Mouse (Mus musculus): ENCODE measurements around the gene Rab3il1. TPM values are rescaled to one million over a fixed set of nuclear protein-coding genes. Genes with fewer than 3 reads are reported as not detected.

Rab3il1 gene
- polyA plus RNA-seq, 1 experiment from 2014 or later, result 21.4 TPM

DNA sequence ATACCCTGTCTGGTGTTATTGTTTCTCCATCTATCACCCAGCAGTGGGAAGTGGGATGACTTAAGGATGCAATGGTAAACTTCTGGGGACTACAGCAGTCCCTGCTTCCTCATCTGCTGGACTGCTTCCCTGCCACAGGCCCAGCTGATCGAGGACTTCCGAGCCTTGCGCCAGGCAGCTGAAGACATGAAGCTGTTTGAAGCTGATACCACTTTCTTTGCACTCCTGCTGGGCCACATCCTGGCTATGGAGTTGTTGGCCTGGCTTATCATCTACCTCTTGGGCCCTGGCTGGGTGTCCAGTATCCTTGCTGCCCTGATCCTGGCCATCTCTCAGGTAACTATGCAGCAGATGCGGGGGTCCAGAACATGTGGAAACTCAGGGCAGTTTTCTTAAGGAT, 51.2 kb downstream of the Rab3il1 start:
- Histone ChIP-seq H3K27me3 (no peaks in the 10 kb centered on the region), H3K4me2 (replicated peaks) (no peak overlapping the region), H3K4me3 (replicated peaks) (no peak overlapping the region), H3K9me3 (no peaks in the 10 kb centered on the region), H3K9ac (replicated peaks) (no peak overlapping the region), H3K4me1 (replicated peaks) (no peaks in the 10 kb centered on the region), H3K27ac (no peak overlapping the region), H3K36me3 (0 out of 2 replicates have a peak, but pooled peaks cover 3% of the 10 kb centered on the region)
- no peak for ATAC-seq
- WGBS, result 94% methylated on average over 4 of the region's 4 CpGs

DNA sequence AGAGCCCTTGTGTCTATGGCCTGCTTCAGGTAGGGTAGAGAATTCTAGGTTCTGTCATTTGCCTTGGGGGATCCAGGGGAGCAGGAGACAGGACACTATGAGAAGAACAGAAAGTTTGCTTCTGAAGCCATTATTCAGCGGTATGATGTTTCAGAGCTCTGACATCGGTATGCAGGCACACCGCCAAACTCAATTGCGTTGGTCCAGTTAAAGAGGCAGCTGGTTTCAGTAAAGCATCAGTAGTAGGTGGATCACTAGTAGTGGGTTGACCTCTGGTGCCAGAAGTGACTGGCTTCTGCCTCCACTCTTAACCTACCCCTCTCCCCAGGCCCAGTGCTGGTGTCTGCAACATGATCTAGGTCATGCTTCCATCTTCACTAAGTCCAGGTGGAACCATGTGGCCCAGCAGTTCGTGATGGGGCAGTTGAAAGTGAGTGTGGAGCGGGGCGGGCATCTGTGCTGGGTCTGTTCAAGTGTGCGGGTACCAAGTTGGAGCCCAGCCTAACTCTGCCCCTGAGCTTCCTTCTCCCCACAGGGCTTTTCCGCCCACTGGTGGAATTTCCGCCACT, 52.3 kb downstream of the Rab3il1 start:
- WGBS, result 92% methylated on average over 10 of the region's 10 CpGs
- Histone ChIP-seq H3K9ac (replicated peaks) (no peak overlapping the region), H3K27me3 (no peaks in the 10 kb centered on the region), H3K4me3 (replicated peaks) (no peak overlapping the region), H3K36me3 (0 out of 2 replicates have a peak, but pooled peaks cover 3% of the 10 kb centered on the region), H3K27ac (no peak overlapping the region), H3K4me1 (replicated peaks) (no peaks in the 10 kb centered on the region), H3K9me3 (no peaks in the 10 kb centered on the region), H3K4me2 (replicated peaks) (no peak overlapping the region)
- no peak for ATAC-seq

DNA sequence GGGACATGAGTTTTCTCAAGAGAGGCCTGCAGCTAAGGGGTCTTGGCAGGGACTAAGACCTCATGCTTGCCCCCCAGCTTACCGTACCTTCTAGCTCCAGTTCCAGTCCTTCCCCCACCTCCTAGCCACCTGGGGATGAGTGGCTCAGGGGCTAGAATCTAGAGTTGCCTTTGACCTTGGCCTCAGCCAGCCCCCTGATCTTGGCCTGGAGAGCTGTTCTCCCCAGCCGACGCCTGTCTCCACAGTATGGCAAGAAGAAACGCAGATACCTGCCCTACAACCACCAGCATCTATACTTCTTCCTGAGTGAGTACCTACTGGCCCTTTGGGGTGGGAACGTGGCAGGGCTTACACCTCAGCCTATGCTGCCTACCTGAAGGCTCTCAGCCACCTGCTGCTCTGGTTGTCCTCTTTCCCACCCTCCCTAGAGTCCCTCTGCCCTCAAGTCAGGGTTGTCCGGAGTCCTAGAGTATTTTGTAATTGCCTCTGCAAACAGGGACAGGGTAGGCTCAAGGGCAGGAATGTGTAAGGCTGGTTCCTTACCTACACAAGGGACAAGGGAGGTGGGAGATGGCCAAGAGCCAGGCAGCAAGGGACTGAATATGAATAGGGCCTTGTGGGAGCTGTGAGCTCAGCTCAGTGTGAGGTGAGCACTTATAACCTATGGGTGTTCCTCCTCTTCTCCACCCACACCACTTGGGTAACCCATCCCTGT, 53.0 kb downstream of the Rab3il1 start:
- Histone ChIP-seq H3K9ac (replicated peaks) (no peak overlapping the region), H3K4me3 (replicated peaks) (no peak overlapping the region), H3K9me3 (no peaks in the 10 kb centered on the region), H3K27ac (no peak overlapping the region), H3K36me3 (0 out of 2 replicates have a peak, but pooled peaks cover 3% of the 10 kb centered on the region), H3K4me1 (replicated peaks) (no peaks in the 10 kb centered on the region), H3K27me3 (no peaks in the 10 kb centered on the region), H3K4me2 (replicated peaks) (no peak overlapping the region)
- WGBS, result 87% methylated on average over 6 of the region's 6 CpGs
- ATAC-seq, result no peak

DNA sequence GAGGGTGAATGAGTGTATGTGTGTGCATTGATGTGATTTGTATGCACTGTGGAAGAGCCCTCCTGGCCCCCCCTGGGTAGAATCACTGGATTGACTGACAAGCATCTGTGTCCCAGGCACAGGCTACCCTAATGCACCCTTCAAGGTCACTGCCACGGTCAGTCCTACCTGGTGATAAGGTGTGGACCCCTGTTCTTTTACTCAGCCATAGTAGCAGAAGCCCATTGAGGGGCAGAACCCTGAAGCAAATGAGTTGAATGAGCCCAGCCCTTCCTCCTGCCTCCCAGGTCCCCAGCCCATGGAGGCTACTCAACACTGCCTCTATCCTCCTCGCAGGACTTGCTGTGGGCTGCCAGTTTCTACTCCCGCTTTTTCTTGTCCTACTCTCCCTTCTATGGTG, 53.8 kb downstream of the Rab3il1 start:
- Histone ChIP-seq H3K27ac (no peak overlapping the region), H3K9me3 (no peaks in the 10 kb centered on the region), H3K9ac (replicated peaks) (no peak overlapping the region), H3K4me2 (replicated peaks) (no peak overlapping the region), H3K27me3 (no peaks in the 10 kb centered on the region), H3K4me3 (replicated peaks) (no peak overlapping the region), H3K4me1 (replicated peaks) (no peaks in the 10 kb centered on the region), H3K36me3 (0 out of 2 replicates have a peak, but pooled peaks cover 3% of the 10 kb centered on the region)
- no peak for ATAC-seq
- 93% methylated on average over 3 of the region's 3 CpGs for WGBS

DNA sequence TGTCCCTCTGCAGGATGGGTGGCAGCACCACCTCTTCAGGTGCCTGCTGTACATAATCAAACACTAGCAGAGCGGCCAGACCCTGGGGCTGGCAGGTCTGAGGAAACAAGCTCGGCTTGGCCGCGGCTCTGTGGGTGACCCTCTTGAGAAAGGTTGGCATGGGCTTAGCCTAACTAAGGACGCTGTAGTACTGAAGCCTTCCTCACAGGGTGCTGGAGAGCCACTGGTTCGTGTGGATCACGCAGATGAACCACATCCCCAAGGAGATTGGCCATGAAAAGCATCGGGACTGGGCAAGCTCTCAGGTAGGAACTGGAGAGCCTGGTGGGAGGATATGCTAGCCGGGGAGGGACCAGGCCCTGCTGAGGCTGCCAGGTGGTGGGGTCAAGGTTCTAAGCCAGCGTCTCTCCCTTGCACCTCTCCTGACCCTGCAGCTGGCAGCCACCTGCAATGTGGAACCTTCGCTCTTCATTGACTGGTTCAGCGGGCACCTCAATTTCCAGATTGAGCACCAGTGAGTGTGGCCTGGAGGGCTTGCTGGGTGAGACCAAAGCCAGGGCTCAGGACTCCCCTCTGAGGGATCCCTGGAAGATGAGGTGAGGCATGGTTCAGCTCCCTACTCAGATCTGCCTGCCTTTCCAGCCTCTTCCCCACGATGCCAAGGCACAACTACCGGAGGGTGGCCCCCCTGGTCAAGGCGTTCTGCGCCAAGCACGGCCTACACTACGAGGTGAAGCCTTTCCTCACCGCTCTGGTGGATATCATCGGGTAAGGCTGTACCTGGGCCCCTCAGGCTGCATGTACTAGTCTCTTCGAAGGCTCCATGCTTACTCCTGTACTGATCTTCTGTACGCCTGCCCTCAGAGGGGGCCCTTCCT, 54.6 kb downstream of the Rab3il1 start:
- no peak overlapping the region for H3K9ac ChIP-seq (replicated peaks)
- WGBS, result 86% methylated on average over 22 of the region's 22 CpGs

DNA sequence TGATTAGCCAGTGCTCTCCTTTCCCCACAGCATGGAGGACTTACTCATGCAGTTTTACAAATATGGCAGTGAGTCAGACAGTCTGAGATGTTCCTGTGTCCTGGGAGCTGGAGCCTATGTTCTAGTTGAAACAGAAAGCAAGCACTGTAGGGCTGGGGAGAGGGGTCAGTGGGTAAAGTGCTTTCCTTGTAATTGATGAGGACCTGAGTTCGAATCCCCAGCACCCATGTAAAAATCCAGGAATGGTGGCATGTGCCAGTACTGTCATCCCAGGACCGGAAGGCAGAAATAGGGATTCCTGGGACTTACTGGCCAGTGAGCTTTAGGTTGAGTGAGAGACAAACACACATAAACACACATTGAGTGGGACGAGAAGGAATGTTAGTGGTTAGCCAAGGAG, 55.2 kb downstream of the Rab3il1 start:
- ATAC-seq, result no peak
- Histone ChIP-seq H3K4me1 (replicated peaks) (peaks cover 10% of the 10 kb centered on the region), H3K4me3 (replicated peaks) (no peak overlapping the region), H3K36me3 (peaks cover 8% of the 10 kb centered on the region), H3K27me3 (no peaks in the 10 kb centered on the region), H3K9ac (replicated peaks) (no peak overlapping the region), H3K9me3 (no peaks in the 10 kb centered on the region), H3K4me2 (replicated peaks) (no peak overlapping the region), H3K27ac (no peak overlapping the region)
- 94% methylated on average over 3 of the region's 3 CpGs for WGBS

More for the DNA sequence above, 54.6 kb downstream of the Rab3il1 start:
- no peak overlapping the region for H3K4me3 ChIP-seq (replicated peaks)
- peaks cover 4% of the 10 kb centered on the region for H3K4me1 ChIP-seq (replicated peaks)
- H3K9me3 ChIP-seq, result no peaks in the 10 kb centered on the region
- no peak for ATAC-seq
- H3K27me3 ChIP-seq, result no peaks in the 10 kb centered on the region
- no peak overlapping the region for H3K4me2 ChIP-seq (replicated peaks)
- H3K36me3 ChIP-seq, result 0 out of 2 replicates have a peak, but pooled peaks cover 3% of the 10 kb centered on the region
- no peak overlapping the region for H3K27ac ChIP-seq

DNA sequence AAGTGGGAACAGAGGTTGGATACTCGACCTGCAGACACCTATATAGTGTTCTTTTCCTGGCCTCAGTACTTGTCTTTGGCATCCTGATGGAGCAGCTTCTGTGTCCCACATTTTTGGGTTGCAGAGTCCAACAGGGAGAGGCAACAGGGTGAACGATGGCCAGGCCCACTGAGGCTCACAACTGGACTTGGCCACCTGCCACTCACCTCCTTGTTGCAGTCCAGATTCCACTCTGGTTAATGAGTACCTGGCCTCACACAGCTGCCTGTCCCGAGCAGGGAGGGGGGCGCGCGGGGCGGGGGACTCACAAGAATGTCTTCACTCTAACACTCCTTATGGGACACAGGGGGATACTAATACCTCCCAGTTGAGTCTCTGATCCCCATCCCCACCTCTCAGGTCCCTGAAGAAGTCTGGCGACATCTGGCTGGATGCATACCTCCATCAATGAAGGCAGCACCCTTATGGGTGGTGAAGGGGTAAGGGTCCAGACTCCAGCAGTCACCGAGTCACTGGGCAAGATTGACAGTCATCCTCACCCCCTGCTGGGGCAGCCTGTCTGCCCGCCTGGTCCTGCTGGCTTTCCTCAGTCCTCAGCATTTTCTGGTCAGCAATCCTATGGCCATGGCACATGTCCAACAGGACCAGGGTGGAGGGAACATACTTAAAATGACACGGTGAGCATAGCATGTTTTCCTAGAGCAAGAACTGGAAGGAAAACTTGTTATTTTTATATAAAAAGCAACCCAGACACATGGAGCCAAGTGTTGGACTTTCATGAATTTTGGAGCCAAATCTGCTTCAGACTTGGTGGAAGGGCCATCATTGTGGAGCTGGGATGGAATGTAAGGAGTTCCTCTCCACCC, 56.2 kb downstream of the Rab3il1 start:
- Histone ChIP-seq H3K4me2 (replicated peaks) (no peak overlapping the region), H3K9ac (replicated peaks) (no peak overlapping the region), H3K9me3 (no peaks in the 10 kb centered on the region), H3K4me1 (replicated peaks) (peaks cover 10% of the 10 kb centered on the region), H3K27ac (no peak overlapping the region), H3K4me3 (replicated peaks) (no peak overlapping the region), H3K27me3 (no peaks in the 10 kb centered on the region), H3K36me3 (peaks cover 18% of the 10 kb centered on the region)
- 78% methylated on average over 11 of the region's 11 CpGs for WGBS
- 0 out of 2 replicates have a peak, but pooled peaks have one; percentile 4 for ATAC-seq

DNA sequence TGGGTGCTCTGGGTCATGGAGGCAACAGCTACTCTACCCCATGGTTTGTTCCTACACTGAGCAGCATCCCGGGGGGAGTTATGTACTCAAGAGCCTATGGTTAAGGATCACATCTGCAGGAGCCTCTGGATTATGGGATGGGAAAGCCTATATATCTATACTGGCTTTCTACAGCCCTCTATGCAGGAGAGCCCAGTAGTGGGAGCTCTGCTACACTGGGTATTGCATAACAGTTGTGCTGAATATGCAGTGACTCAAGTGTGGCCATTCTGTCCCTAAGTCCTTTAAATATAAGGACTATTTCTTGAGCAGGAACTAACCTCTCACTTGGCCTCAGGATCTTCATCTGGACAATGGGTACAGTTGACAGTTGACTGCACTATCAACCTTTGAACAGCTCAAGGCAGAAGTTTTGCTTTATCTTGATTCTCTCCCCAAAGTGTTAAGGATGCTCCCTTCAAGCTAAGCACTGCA, 56.9 kb downstream of the Rab3il1 start:
- no peak overlapping the region for H3K4me2 ChIP-seq (replicated peaks)
- peaks cover 25% of the 10 kb centered on the region for H3K36me3 ChIP-seq
- no peak overlapping the region for H3K4me3 ChIP-seq (replicated peaks)
- H3K4me1 ChIP-seq (replicated peaks), result peaks cover 10% of the 10 kb centered on the region
- no peak for ATAC-seq
- H3K27ac ChIP-seq, result no peak overlapping the region
- no peak overlapping the region for H3K9ac ChIP-seq (replicated peaks)
- H3K27me3 ChIP-seq, result no peaks in the 10 kb centered on the region
- 89% methylated on average over 1 of the region's 1 CpGs for WGBS
- H3K9me3 ChIP-seq, result no peaks in the 10 kb centered on the region

DNA sequence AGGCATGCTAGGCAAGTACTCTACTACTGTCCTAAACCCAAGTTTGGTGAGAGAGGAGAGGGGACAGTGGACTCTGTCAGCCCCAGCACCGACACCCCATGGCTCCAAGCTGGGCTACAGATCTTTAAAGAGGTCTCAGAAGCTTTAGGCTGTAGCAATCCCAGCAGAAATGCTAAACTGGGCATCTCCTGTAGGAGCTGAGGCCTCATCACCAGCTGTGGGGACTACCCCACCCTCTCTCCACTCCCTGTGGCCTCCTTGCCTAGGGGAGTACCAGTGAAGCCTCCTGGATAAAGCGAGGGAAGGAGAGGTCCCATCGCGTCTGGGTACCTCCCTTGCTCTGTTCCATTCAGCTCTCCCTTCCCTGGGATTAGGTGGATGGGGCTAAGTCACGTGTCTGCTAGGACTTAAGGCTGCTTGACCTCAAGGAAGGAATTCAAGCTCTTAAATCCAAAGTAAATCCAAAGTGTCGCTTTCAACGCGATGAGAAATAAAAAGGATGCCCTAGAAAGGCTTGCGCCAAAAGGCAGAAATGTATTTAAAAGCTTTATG, 57.5 kb downstream of the Rab3il1 start:
- H3K36me3 ChIP-seq, result peaks cover 31% of the 10 kb centered on the region
- H3K4me2 ChIP-seq (replicated peaks), result no peak overlapping the region
- H3K27ac ChIP-seq, result no peak overlapping the region
- H3K9ac ChIP-seq (replicated peaks), result no peak overlapping the region
- peaks cover 10% of the 10 kb centered on the region for H3K4me1 ChIP-seq (replicated peaks)
- no peak for ATAC-seq
- WGBS, result 49% methylated on average over 9 of the region's 9 CpGs
- no peaks in the 10 kb centered on the region for H3K27me3 ChIP-seq
- H3K9me3 ChIP-seq, result no peaks in the 10 kb centered on the region
- H3K4me3 ChIP-seq (replicated peaks), result no peak overlapping the region

DNA sequence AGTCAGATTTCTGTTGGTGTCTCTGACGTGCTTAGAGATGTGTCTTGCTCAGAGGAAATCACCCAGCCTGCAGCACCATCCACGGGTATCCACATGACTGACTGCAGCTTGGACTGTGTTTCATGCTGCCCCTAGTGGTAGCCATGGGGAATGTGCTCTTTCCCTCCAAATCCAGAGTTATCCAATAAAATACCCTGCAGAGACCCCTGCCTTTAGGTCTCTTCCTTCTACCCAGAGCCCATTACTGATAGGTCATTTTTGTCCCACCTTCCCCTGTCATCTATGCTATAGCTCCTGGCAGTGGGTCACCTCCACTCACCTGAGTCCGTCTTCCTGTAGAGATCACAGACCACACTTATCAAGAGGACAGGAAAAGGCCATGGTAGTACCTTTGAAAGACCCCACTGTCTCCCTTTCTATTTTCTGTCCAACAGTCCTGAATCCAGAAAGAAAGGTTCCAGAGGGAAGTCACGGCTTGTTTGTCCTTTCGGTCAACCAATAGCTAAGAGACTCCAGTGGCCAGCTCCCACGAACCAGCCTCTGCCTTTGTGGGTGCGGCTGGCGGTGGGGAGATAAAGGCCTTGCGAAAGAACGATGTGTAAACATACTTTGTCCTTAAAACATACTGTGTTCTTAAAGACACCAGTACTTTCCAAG, 58.6 kb downstream of the Rab3il1 start:
- H3K4me1 ChIP-seq (replicated peaks), result peaks cover 15% of the 10 kb centered on the region
- no peak overlapping the region for H3K4me2 ChIP-seq (replicated peaks)
- WGBS, result 60% methylated on average over 10 of the region's 10 CpGs
- H3K9ac ChIP-seq (replicated peaks), result no peak overlapping the region
- H3K9me3 ChIP-seq, result no peaks in the 10 kb centered on the region
- no peak overlapping the region for H3K4me3 ChIP-seq (replicated peaks)
- H3K27me3 ChIP-seq, result no peaks in the 10 kb centered on the region
- H3K36me3 ChIP-seq, result peaks cover 39% of the 10 kb centered on the region
- H3K27ac ChIP-seq, result peak overlapping the region; percentile 67
- peak; percentile 66 for ATAC-seq
